Mouse (Mus musculus): ENCODE results near the gene Slc39a7. TPM values are rescaled to one million over a fixed set of nuclear protein-coding genes. Genes with fewer than 3 reads are reported as not detected.

Slc39a7 gene
- 100 to 1,000 TPM in 1 of 2 experiments, 10 to 100 TPM in 1; 90.7 to 105 TPM for total RNA-seq (2021)
- long read RNA-seq, transcript Slc39a7-204 (6 exons, 2,433 nt) = minor isoform, 5 of 106 reads
- long read RNA-seq, transcript Slc39a7-201 (7 exons, 2,320 nt) = major isoform, 78 of 106 reads
- long read RNA-seq, transcript Slc39a7-203 (8 exons, 1,550 nt) = minor isoform, 20 of 106 reads
- long read RNA-seq, partial matches to known transcripts = 0 of 106 reads
- long read RNA-seq, other reads (novel, unspliced or antisense) = 3 of 106 reads

GRCm38 (mm10) chr17:34031465-34032173 lies at the start of gene Slc39a7, which contains the start of gene Rxrb:
Gene Slc39a7 (minus strand): TSS chr17:34031682.
Gene Rxrb (plus strand): TSS chr17:34031812.
- peak; percentile 97 to 98 for DNase-seq (ENCODE audit: low spot score in 2 of 2)

GRCm38 (mm10) chr17:34079621-34080020 lies 48.1 kb upstream of the Slc39a7 start:
- DNase-seq (ENCODE audit: low spot score in 2 of 2) = peak; percentile 19 to 63

GRCm38 (mm10) chr17:34079002-34079401 lies 47.5 kb upstream of the Slc39a7 start:
- DNase-seq (ENCODE audit: low spot score in 2 of 2) = no peak

GRCm38 (mm10) chr17:34078148-34078547 lies 46.7 kb upstream of the Slc39a7 start:
- no peak for DNase-seq (ENCODE audit: low spot score in 2 of 2)

GRCm38 (mm10) chr17:34077549-34077948 lies 46.1 kb upstream of the Slc39a7 start:
- peak; percentile 42 to 85 for DNase-seq (ENCODE audit: low spot score in 2 of 2)

GRCm38 (mm10) chr17:34075271-34075670 lies 43.8 kb upstream of the Slc39a7 start:
- DNase-seq (ENCODE audit: low spot score in 2 of 2) = peak in 1 of 2 experiments; percentile 87

GRCm38 (mm10) chr17:34072091-34072490 lies 40.6 kb upstream of the Slc39a7 start:
- DNase-seq (ENCODE audit: low spot score in 2 of 2) = no peak

- no peak for DNase-seq (ENCODE audit: low spot score in 2 of 2)
These were observed 37.4 kb upstream of the Slc39a7 start for GRCm38 (mm10) chr17:34068864-34069263.

GRCm38 (mm10) chr17:34057224-34057623 lies 25.7 kb upstream of the Slc39a7 start:
- no peak for DNase-seq (ENCODE audit: low spot score in 2 of 2)

- DNase-seq (ENCODE audit: low spot score in 2 of 2) = no peak
These were observed 16.0 kb upstream of the Slc39a7 start for GRCm38 (mm10) chr17:34047404-34048050.

GRCm38 (mm10) chr17:34045941-34046340 lies 14.5 kb upstream of the Slc39a7 start:
- no peak for DNase-seq (ENCODE audit: low spot score in 2 of 2)

GRCm38 (mm10) chr17:34039562-34040450 lies 8.3 kb upstream of the Slc39a7 start:
- no peak for DNase-seq (ENCODE audit: low spot score in 2 of 2)

- no peak for DNase-seq (ENCODE audit: low spot score in 2 of 2)
These were observed 7.5 kb upstream of the Slc39a7 start, which contains the start of gene Col11a2 for GRCm38 (mm10) chr17:34038878-34039561. Gene Col11a2 (plus strand): TSS chr17:34039437.

- DNase-seq (ENCODE audit: low spot score in 2 of 2) = peak in 1 of 2 experiments; percentile 71
These were observed 7.0 kb upstream of the Slc39a7 start for GRCm38 (mm10) chr17:34038440-34038839.

- DNase-seq (ENCODE audit: low spot score in 2 of 2) = no peak
These were observed 5.8 kb upstream of the Slc39a7 start for GRCm38 (mm10) chr17:34037241-34037640.

GRCm38 (mm10) chr17:34036647-34037046 lies 5.2 kb upstream of the Slc39a7 start:
- DNase-seq (ENCODE audit: low spot score in 2 of 2) = no peak

GRCm38 (mm10) chr17:34035517-34035916 lies 4.0 kb upstream of the Slc39a7 start:
- no peak for DNase-seq (ENCODE audit: low spot score in 2 of 2)

GRCm38 (mm10) chr17:34034064-34034463 lies 2.6 kb upstream of the Slc39a7 start:
- DNase-seq (ENCODE audit: low spot score in 2 of 2) = peak in 1 of 2 experiments; percentile 74

- no peak for DNase-seq (ENCODE audit: low spot score in 2 of 2)
These were observed 2.0 kb upstream of the Slc39a7 start for GRCm38 (mm10) chr17:34033441-34033840.

GRCm38 (mm10) chr17:34032806-34033205 lies 1.3 kb upstream of the Slc39a7 start:
- DNase-seq (ENCODE audit: low spot score in 2 of 2) = no peak
